Mouse (Mus musculus): ENCODE data around the gene Ndufs3. TPM values are rescaled to one million over a fixed set of nuclear protein-coding genes. Genes with fewer than 3 reads are reported as not detected.

The Ndufs3 gene
- total and polyA plus RNA-seq, 3 experiments = 134 to 193 TPM; not detected in 1

- H3K27me3 ChIP-seq (ENCODE audit: control insufficient read depth in 1 of 2, insufficient read depth in 2 of 2, low read length in 2 of 2) = no peaks in the 10 kb centered on the region
- peaks cover 0 to 20% of the 10 kb centered on the region in 2 experiments; a peak in 2 of 4 replicates for H3K36me3 ChIP-seq (ENCODE audit: control insufficient read depth in 1 of 2, insufficient read depth in 2 of 2, low read length in 2 of 2)
- peak overlapping the region; percentile 43; the same call in 1 of the 2 replicates for H3K27ac ChIP-seq (ENCODE audit: control insufficient read depth, low read depth, low read length)
- H3K79me2 ChIP-seq (ENCODE audit: control insufficient read depth, insufficient read depth, low read length, poor library complexity) = no peaks in the 10 kb centered on the region
- peaks cover 9 to 37% of the 10 kb centered on the region in 2 experiments for H3K4me1 ChIP-seq (ENCODE audit: control insufficient read depth in 1 of 2, insufficient read depth in 2 of 2, low read length in 2 of 2)
- peak overlapping the region; percentile 36; the same call in 1 of the 2 replicates for H3K9ac ChIP-seq (ENCODE audit: control insufficient read depth, low read depth, low read length, poor library complexity, severe bottlenecking)
- no peaks in the 10 kb centered on the region for H3K9me3 ChIP-seq (replicated peaks; ENCODE audit: insufficient read depth, low read length)
- H3K4me3 ChIP-seq (ENCODE audit: control insufficient read depth in 1 of 2, insufficient read depth in 1 of 2, low read depth in 2 of 2, low read length in 2 of 2) = no peak overlapping the region
- DNase-seq (ENCODE audit: low read depth, low spot score) = peak; percentile 50
- TF ChIP-seq MAFK (IDR thresholded peaks at IDR 0.05; ENCODE audit: borderline replicate concordance, low read depth, low read length) (no peak), TBP (IDR thresholded peaks at IDR 0.05; ENCODE audit: low read depth, low read length) (no peak), RCOR1 (IDR thresholded peaks at IDR 0.05; ENCODE audit: low read depth, low read length) (0 out of 2 replicates have a peak, but pooled peaks have one; percentile 29), ZC3H11A (IDR thresholded peaks at IDR 0.05; ENCODE audit: low read depth, low read length) (no peak), GATA1 (IDR thresholded peaks at IDR 0.05; ENCODE audit: low read depth, low read length) (peak; percentile 72), POLR2A (IDR thresholded peaks at IDR 0.05; ENCODE audit: control insufficient read depth in 1 of 2, insufficient read depth in 1 of 2, low read depth in 1 of 2, low read length in 2 of 2, poor library complexity in 1 of 2) (no peak), JUND (IDR thresholded peaks at IDR 0.05; ENCODE audit: low read depth, low read length) (no peak), ZKSCAN1 (IDR thresholded peaks at IDR 0.05; ENCODE audit: low read depth, low read length) (no peak), MYC (IDR thresholded peaks at IDR 0.05; ENCODE audit: low read depth, low read length) (no peak), RAD21 (IDR thresholded peaks at IDR 0.05; ENCODE audit: low read depth, low read length) (no peak), ELF1 (IDR thresholded peaks at IDR 0.05; ENCODE audit: low read depth, low read length) (no peak), MAZ (IDR thresholded peaks at IDR 0.05; ENCODE audit: low read depth, low read length) (peak; percentile 56; the same call in 1 of the 2 replicates), EP300 (IDR thresholded peaks at IDR 0.05; ENCODE audit: low read depth in 1 of 2, low read length in 2 of 2) (0 out of 4 replicates have a peak, but pooled peaks of 1 of the 2 experiments have one; percentile 24), BHLHE40 (IDR thresholded peaks at IDR 0.05; ENCODE audit: borderline replicate concordance, low read depth, low read length) (peak; percentile 17; the same call in 1 of the 2 replicates), GABPA (IDR thresholded peaks at IDR 0.05; ENCODE audit: low read depth, low read length) (no peak), USF1 (IDR thresholded peaks at IDR 0.05; ENCODE audit: low read depth, low read length) (no peak), NRF1 (IDR thresholded peaks at IDR 0.05; ENCODE audit: insufficient read depth, low read depth, low read length, poor library complexity, severe bottlenecking) (no peak), ZNF384 (IDR thresholded peaks at IDR 0.05; ENCODE audit: low read depth, low read length) (no peak), CHD1 (IDR thresholded peaks at IDR 0.05; ENCODE audit: low read depth, low read length) (no peak), MEF2A (IDR thresholded peaks at IDR 0.05; ENCODE audit: extremely low read depth, insufficient replicate concordance, low read depth, low read length, poor library complexity, severe bottlenecking) (no peak), E2F4 (IDR thresholded peaks at IDR 0.05; ENCODE audit: borderline replicate concordance, low read depth, low read length) (no peak), KAT2A (conservative IDR thresholded peaks at IDR 0.05; ENCODE audit: low read depth, low read length) (no peak), MAX (IDR thresholded peaks at IDR 0.05; ENCODE audit: low read length) (no peak), USF2 (IDR thresholded peaks at IDR 0.05; ENCODE audit: borderline replicate concordance in 1 of 2, insufficient read depth in 1 of 2, low read depth in 1 of 2, low read length in 2 of 2) (no peak), SIN3A (IDR thresholded peaks at IDR 0.05; ENCODE audit: low read length) (peak; percentile 57), POLR2AphosphoS5 (IDR thresholded peaks at IDR 0.05; ENCODE audit: borderline replicate concordance, low read depth, low read length) (no peak), HCFC1 (IDR thresholded peaks at IDR 0.05; ENCODE audit: low read depth, low read length) (no peak), MYB (IDR thresholded peaks at IDR 0.05; ENCODE audit: low read depth, low read length) (no peak), TCF12 (IDR thresholded peaks at IDR 0.05; ENCODE audit: low read depth, low read length) (no peak), ZMIZ1 (IDR thresholded peaks at IDR 0.05; ENCODE audit: low read depth, low read length) (no peak), NELFE (IDR thresholded peaks at IDR 0.05; ENCODE audit: low read depth, low read length) (no peak), CTCF (IDR thresholded peaks at IDR 0.05 in 2 of 3, conservative IDR thresholded peaks at IDR 0.05 in 1 of 3; ENCODE audit: control insufficient read depth in 1 of 3, insufficient read depth in 1 of 3, low read depth in 2 of 3, low read length in 3 of 3, poor library complexity in 1 of 3, severe bottlenecking in 1 of 3) (no peak), MXI1 (IDR thresholded peaks at IDR 0.05; ENCODE audit: low read depth, low read length) (peak; percentile 7; the same call in 1 of the 2 replicates), TAL1 (IDR thresholded peaks at IDR 0.05; ENCODE audit: low read length) (no peak), POLR2AphosphoS2 (IDR thresholded peaks at IDR 0.05; ENCODE audit: low read length) (no peak), UBTF (IDR thresholded peaks at IDR 0.05; ENCODE audit: borderline replicate concordance, insufficient read depth, low read depth, low read length) (no peak), CHD2 (IDR thresholded peaks at IDR 0.05; ENCODE audit: low read length) (no peak), SMC3 (IDR thresholded peaks at IDR 0.05; ENCODE audit: low read depth, low read length) (no peak)
Observed at GRCm38 (mm10) chr2:90879419-90879818, 25.2 kb downstream of the Ndufs3 start.
